Mouse (Mus musculus) intestine, embryonic 14.5 days (tissue): ENCODE measurements around the gene Csnk1g2. TPM values are rescaled to one million over a fixed set of nuclear protein-coding genes. Genes with fewer than 3 reads are reported as not detected.
A peak's percentile ranks its signal among the peaks of the same experiment; 100 is the strongest.

Experiments used
- ATAC-seq: fragments of 200-750 bp; cut with Nextera tagmentation; replicated peaks from 2 replicates; pipeline ENCODE4 v1.8.0; 2017; ENCODE audit warnings: low read depth, moderate number of reproducible peaks, moderate TSS enrichment, moderate library complexity; ENCODE audit not compliant: low FRiP score, low TSS enrichment
- DNase-seq: peaks from one replicate; pipeline ENCODE4 v3.0.0-alpha.2; 2018; ENCODE audit warnings: low spot score
- H3K27ac ChIP-seq: fragments of 300-500 bp; sonication (generic); 2 replicates; pipeline ENCODE4 v1.5.1; 2014; ENCODE audit warnings: low read depth, mild to moderate bottlenecking, control low read depth
- H3K27me3 ChIP-seq: fragments of 300-500 bp; sonication (generic); replicated peaks from 2 replicates; pipeline ENCODE4 v1.6.1; 2014; ENCODE audit warnings: low read length, control low read depth; ENCODE audit not compliant: control insufficient read depth, insufficient read depth
- H3K36me3 ChIP-seq: fragments of 300-500 bp; sonication (generic); 2 replicates; pipeline ENCODE4 v1.6.1; 2014; ENCODE audit warnings: low read length, control low read depth; ENCODE audit not compliant: control insufficient read depth, insufficient read depth
- H3K4me1 ChIP-seq: fragments of 300-500 bp; sonication (generic); replicated peaks from 2 replicates; pipeline ENCODE4 v1.6.1; 2014; ENCODE audit warnings: low read length, control low read depth, mixed read lengths; ENCODE audit not compliant: control insufficient read depth, insufficient read depth
- H3K4me2 ChIP-seq: fragments of 300-500 bp; sonication (generic); 2 replicates; pipeline ENCODE4 v1.6.1; 2014; ENCODE audit warnings: low read length
- H3K4me3 ChIP-seq: fragments of 300-500 bp; sonication (generic); 2 replicates; pipeline ENCODE4 v1.5.1; 2014; ENCODE audit warnings: low read depth, low read length, control low read depth, mixed read lengths
- H3K9ac ChIP-seq: fragments of 300-500 bp; sonication (generic); 2 replicates; pipeline ENCODE4 v1.6.1; 2014; ENCODE audit warnings: mild to moderate bottlenecking, low read length
- H3K9me3 ChIP-seq: fragments of 300-500 bp; sonication (generic); 2 replicates; pipeline ENCODE4 v1.6.1; 2016; ENCODE audit warnings: low read length, control low read depth; ENCODE audit not compliant: control insufficient read depth
- WGBS: fragments of 180-500 bp; shearing (Covaris S2); extraction: QIAGEN DNeasy Blood & Tissue Kit; methylation state at CpG from one replicate; pipeline ENCODE4 v1.1.7; 2014; 5-methylcytosine and 5-hydroxymethylcytosine counted together
- microRNA-seq: library from miRNA; unstranded; fragments of <30 nt; microRNA quantifications from one replicate; pipeline ENCODE4, GENCODE M21; 2016
- polyA plus RNA-seq: library from polyadenylated mRNA; unstranded; fragments of >200 nt; fragmentation: Nextera tagmentation; extraction: Ambion mirVana; gene quantifications from 2 replicates; pipeline ENCODE4 v1.2.1, GENCODE M21; 2014

Csnk1g2 gene
- polyA plus RNA-seq, 1 experiment from 2014 or later: 116 TPM

GRCm38 (mm10) chr10:80684214-80684613 is 61.6 kb downstream of the Csnk1g2 start:
- Histone ChIP-seq H3K9ac (no peak overlapping the region), H3K4me2 (no peak overlapping the region)
- 59% methylated on average over 6 of the region's 6 CpGs for WGBS

GRCm38 (mm10) chr10:80684984-80685383 is 62.3 kb downstream of the Csnk1g2 start:
- Histone ChIP-seq H3K27ac (no peak overlapping the region), H3K9ac (no peak overlapping the region), H3K36me3 (peaks cover 40% of the 10 kb centered on the region), H3K9me3 (no peaks in the 10 kb centered on the region), H3K4me3 (no peak overlapping the region), H3K4me1 (no peaks in the 10 kb centered on the region), H3K4me2 (no peak overlapping the region), H3K27me3 (no peaks in the 10 kb centered on the region)
- DNase-seq (no peak), ATAC-seq (no peak)
- WGBS: 82% methylated on average over 4 of the region's 4 CpGs

More at GRCm38 (mm10) chr10:80684214-80684613, 61.6 kb downstream of the Csnk1g2 start:
- no peak overlapping the region for H3K27ac ChIP-seq
- ATAC-seq: no peak
- H3K27me3 ChIP-seq: no peaks in the 10 kb centered on the region
- no peak overlapping the region for H3K4me3 ChIP-seq
- H3K9me3 ChIP-seq: no peaks in the 10 kb centered on the region
- DNase-seq: no peak
- peaks cover 32% of the 10 kb centered on the region for H3K36me3 ChIP-seq
- H3K4me1 ChIP-seq: no peaks in the 10 kb centered on the region

- Histone ChIP-seq H3K9ac (no peak overlapping the region), H3K4me1 (no peaks in the 10 kb centered on the region), H3K27me3 (no peaks in the 10 kb centered on the region), H3K4me3 (no peak overlapping the region), H3K9me3 (no peaks in the 10 kb centered on the region), H3K27ac (no peak overlapping the region), H3K36me3 (peaks cover 54% of the 10 kb centered on the region), H3K4me2 (no peak overlapping the region)
- no peak for DNase-seq
- ATAC-seq: no peak
- WGBS: 94% methylated on average over 3 of the region's 3 CpGs
Measured at GRCm38 (mm10) chr10:80686617-80687016, 64.0 kb downstream of the Csnk1g2 start.

GRCm38 (mm10) chr10:80687850-80688249 is 65.2 kb downstream of the Csnk1g2 start:
- peaks cover 55% of the 10 kb centered on the region for H3K36me3 ChIP-seq
- no peak overlapping the region for H3K4me2 ChIP-seq
- 49% methylated on average over 5 of the region's 5 CpGs for WGBS
- H3K9ac ChIP-seq: no peak overlapping the region
- no peaks in the 10 kb centered on the region for H3K4me1 ChIP-seq
- no peaks in the 10 kb centered on the region for H3K9me3 ChIP-seq
- no peak overlapping the region for H3K27ac ChIP-seq
- no peaks in the 10 kb centered on the region for H3K27me3 ChIP-seq
- ATAC-seq (no peak; the same call in 1 of the 2 replicates), DNase-seq (peak; percentile 74)
- H3K4me3 ChIP-seq: no peak overlapping the region

Small RNA genes within 50 kb of the gene (microRNA-seq; reads per million reads assigned to microRNA genes)
- gene Mir6912: not detected

Other genes starting within 250 kb of the Csnk1g2 start
- 5.3 and 6.7 TPM in 2 replicates for gene Mex3d, start 235.2 kb upstream of the Csnk1g2 start, polyA plus RNA-seq
- 203 and 206 TPM in 2 replicates for gene Mbd3, start 223.3 kb upstream of the Csnk1g2 start, polyA plus RNA-seq
- gene Uqcr11, start 216.0 kb upstream of the Csnk1g2 start, polyA plus RNA-seq: 941 and 1,108 TPM in 2 replicates
- 106 and 114 TPM in 2 replicates for gene Tcf3, start 189.2 kb upstream of the Csnk1g2 start, polyA plus RNA-seq
- gene Onecut3, start 128.0 kb upstream of the Csnk1g2 start, polyA plus RNA-seq: 0.04 and 0.09 TPM in 2 replicates
- 0.18 and 0.32 TPM in 2 replicates for gene Atp8b3, start 83.7 kb upstream of the Csnk1g2 start, polyA plus RNA-seq
- 28.9 and 31.5 TPM in 2 replicates for gene Rexo1, start 61.3 kb upstream of the Csnk1g2 start, polyA plus RNA-seq
- gene Klf16, start 45.5 kb upstream of the Csnk1g2 start, polyA plus RNA-seq: 9.7 and 12.1 TPM in 2 replicates
- gene Abhd17a, start 32.5 kb upstream of the Csnk1g2 start, polyA plus RNA-seq: 99.4 and 114 TPM in 2 replicates
- 108 and 111 TPM in 2 replicates for gene Scamp4, start 20.0 kb upstream of the Csnk1g2 start, polyA plus RNA-seq
- 9.2 and 10.1 TPM in 2 replicates for gene Adat3, start 20.0 kb upstream of the Csnk1g2 start, polyA plus RNA-seq
- 3.0 and 3.1 TPM in 2 replicates for gene Gm49322, start 16.8 kb upstream of the Csnk1g2 start, polyA plus RNA-seq
- gene Btbd2, start 34.2 kb downstream of the Csnk1g2 start, polyA plus RNA-seq: 55.8 and 73.1 TPM in 2 replicates
- gene Mknk2, start 55.3 kb downstream of the Csnk1g2 start, polyA plus RNA-seq: 68.2 and 71.1 TPM in 2 replicates
- gene Mob3a, start 79.1 kb downstream of the Csnk1g2 start, polyA plus RNA-seq: 38.6 and 47.1 TPM in 2 replicates
- gene Izumo4, start 79.3 kb downstream of the Csnk1g2 start, polyA plus RNA-seq: 15.5 and 15.9 TPM in 2 replicates
- gene Ap3d1, start 119.4 kb downstream of the Csnk1g2 start, polyA plus RNA-seq: 74.1 and 77.4 TPM in 2 replicates
- 21.1 and 22.7 TPM in 2 replicates for gene Dot1l, start 132.4 kb downstream of the Csnk1g2 start, polyA plus RNA-seq
- 85.4 and 89.3 TPM in 2 replicates for gene Sf3a2, start 175.4 kb downstream of the Csnk1g2 start, polyA plus RNA-seq
- 125 TPM in 2 replicates for gene Plekhj1, start 175.8 kb downstream of the Csnk1g2 start, polyA plus RNA-seq
- 0.11 TPM in 1 of 2 replicates, not detected in the other for gene Amh, start 182.4 kb downstream of the Csnk1g2 start, polyA plus RNA-seq
- gene Jsrp1, start 190.7 kb downstream of the Csnk1g2 start, polyA plus RNA-seq: 0.83 and 0.95 TPM in 2 replicates
- 1,692 and 1,787 TPM in 2 replicates for gene Oaz1, start 203.8 kb downstream of the Csnk1g2 start, polyA plus RNA-seq
- gene Lingo3, start 221.2 kb downstream of the Csnk1g2 start, polyA plus RNA-seq: 0.07 and 0.20 TPM in 2 replicates
- gene Lsm7, start 232.4 kb downstream of the Csnk1g2 start, polyA plus RNA-seq: 406 and 412 TPM in 2 replicates
- 27.0 and 30.6 TPM in 2 replicates for gene Sppl2b, start 232.4 kb downstream of the Csnk1g2 start, polyA plus RNA-seq
- gene Tmprss9, start 249.0 kb downstream of the Csnk1g2 start, polyA plus RNA-seq: 0.04 TPM in 1 of 2 replicates, not detected in the other